Mouse (Mus musculus) liver, embryonic 11.5 days (tissue): ENCODE data around the gene Fam228b. TPM values are rescaled to one million over a fixed set of nuclear protein-coding genes. Genes with fewer than 3 reads are reported as not detected.
"Not testable (repeated sequence)": the region's sequence is repeated elsewhere in the genome, so short reads cannot be mapped to it uniquely, and the experiment has no call there.

Experiments
- ATAC-seq: fragments of 200-750 bp; cut with Nextera tagmentation; replicated peaks from 2 replicates; pipeline ENCODE4 v1.8.0; 2017; ENCODE audit warnings: moderate number of reproducible peaks, mild to moderate bottlenecking, moderate TSS enrichment, moderate library complexity; ENCODE audit not compliant: low FRiP score
- DNase-seq: peaks from one replicate; pipeline ENCODE4 v3.0.0-alpha.2; 2017; ENCODE audit warnings: low spot score
- H3K27ac ChIP-seq: fragments of 300-500 bp; sonication (generic); 2 replicates; pipeline ENCODE4 v1.5.1; 2014; ENCODE audit warnings: mild to moderate bottlenecking, low read depth, low read length, control low read depth
- H3K27me3 ChIP-seq: fragments of 300-500 bp; sonication (generic); replicated peaks from 2 replicates; pipeline ENCODE4 v1.6.1; 2014; ENCODE audit warnings: low read length, mixed read lengths; ENCODE audit not compliant: control insufficient read depth, insufficient read depth
- H3K36me3 ChIP-seq: fragments of 300-500 bp; sonication (generic); 2 replicates; pipeline ENCODE4 v1.6.1; 2014; ENCODE audit warnings: mild to moderate bottlenecking, low read length, moderate library complexity, mixed read lengths; ENCODE audit not compliant: control insufficient read depth, insufficient read depth
- H3K4me1 ChIP-seq: fragments of 300-500 bp; sonication (generic); replicated peaks from 2 replicates; pipeline ENCODE4 v1.6.1; 2014; ENCODE audit warnings: low read length, mixed read lengths; ENCODE audit not compliant: control insufficient read depth, insufficient read depth
- H3K4me2 ChIP-seq: fragments of 300-500 bp; sonication (generic); 2 replicates; pipeline ENCODE4 v1.6.1; 2014; ENCODE audit warnings: mild to moderate bottlenecking, control low read depth, moderate library complexity
- H3K4me3 ChIP-seq: fragments of 300-500 bp; sonication (generic); 2 replicates; pipeline ENCODE4 v1.5.1; 2014; ENCODE audit warnings: low read depth, low read length, control low read depth
- H3K9ac ChIP-seq: fragments of 300-500 bp; sonication (generic); 2 replicates; pipeline ENCODE4 v1.6.1; 2014; ENCODE audit warnings: low read depth, low read length, control low read depth
- H3K9me3 ChIP-seq: fragments of 300-500 bp; sonication (generic); 2 replicates; pipeline ENCODE4 v1.6.1; 2016; ENCODE audit warnings: low read length, inconsistent platforms, mixed read lengths; ENCODE audit not compliant: control insufficient read depth
- WGBS: fragments of 180-500 bp; shearing (Covaris S2); extraction: QIAGEN DNeasy Blood & Tissue Kit; methylation state at CpG from one replicate; pipeline ENCODE4 v1.1.7; 2014; 5-methylcytosine and 5-hydroxymethylcytosine counted together
- polyA plus RNA-seq: library from polyadenylated mRNA; unstranded; fragments of >200 nt; fragmentation: Nextera tagmentation; extraction: Ambion mirVana; gene quantifications from 2 replicates; pipeline ENCODE4 v1.2.1, GENCODE M21; 2014

The Fam228b gene
- polyA plus RNA-seq, 1 experiment from 2014 or later = 2.2 TPM

- H3K9ac ChIP-seq = peak overlapping the region; percentile 66
- WGBS = 21% methylated on average over 13 of the region's 13 CpGs
- peak overlapping the region; percentile 67 for H3K4me2 ChIP-seq
- H3K27me3 ChIP-seq = no peaks in the 10 kb centered on the region
- no peaks in the 10 kb centered on the region for H3K36me3 ChIP-seq
- H3K4me1 ChIP-seq = no peaks in the 10 kb centered on the region
- peak overlapping the region; percentile 2; the same call in 1 of the 2 replicates for H3K27ac ChIP-seq
- peak overlapping the region; percentile 51 for H3K4me3 ChIP-seq
- DNase-seq (no peak), ATAC-seq (peak; percentile 33; the same call in 1 of the 2 replicates)
- no peaks in the 10 kb centered on the region for H3K9me3 ChIP-seq
Observed at GRCm38 (mm10) chr12:4769333-4769723, 261 bp upstream of the Fam228b start.

DNA sequence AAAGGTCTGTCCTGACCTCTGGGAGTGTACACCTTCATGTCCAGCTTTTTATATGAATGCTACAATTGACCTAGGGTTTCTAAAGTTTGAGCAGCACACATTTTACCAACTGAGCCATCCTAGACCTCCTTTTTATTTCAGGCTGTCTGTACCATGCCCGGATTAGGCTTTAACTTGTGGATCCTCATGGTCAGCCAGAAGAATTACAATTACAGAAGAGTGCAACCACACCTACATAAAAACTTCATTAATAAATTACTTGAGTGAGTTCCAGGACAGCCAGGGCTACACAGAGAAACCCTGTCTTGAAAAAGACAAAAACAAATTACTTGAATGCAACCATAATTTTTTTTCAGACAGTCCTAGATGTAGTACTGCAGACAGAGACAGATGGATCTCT lies 12.0 kb downstream of the Fam228b start:
- Histone ChIP-seq H3K9me3 (no peaks in the 10 kb centered on the region), H3K36me3 (no peaks in the 10 kb centered on the region), H3K27ac (no peak overlapping the region), H3K4me1 (no peaks in the 10 kb centered on the region), H3K4me3 (no peak overlapping the region), H3K4me2 (no peak overlapping the region), H3K27me3 (no peaks in the 10 kb centered on the region), H3K9ac (no peak overlapping the region)
- WGBS = 83% methylated on average over 1 of the region's 1 CpGs
- ATAC-seq = no peak
- DNase-seq = no peak

- not testable (repeated sequence) for H3K36me3 ChIP-seq, H3K4me2 ChIP-seq, H3K9me3 ChIP-seq, H3K9ac ChIP-seq, H3K27me3 ChIP-seq, DNase-seq, H3K4me1 ChIP-seq, H3K4me3 ChIP-seq, ATAC-seq, H3K27ac ChIP-seq
- 92% methylated on average over 4 of the region's 4 CpGs for WGBS
Observed at GRCm38 (mm10) chr12:4754451-4754850, 14.6 kb downstream of the Fam228b start.

- Histone ChIP-seq H3K36me3 (no peaks in the 10 kb centered on the region), H3K27me3 (no peaks in the 10 kb centered on the region), H3K9ac (no peak overlapping the region), H3K4me3 (no peak overlapping the region), H3K4me2 (no peak overlapping the region), H3K4me1 (no peaks in the 10 kb centered on the region), H3K9me3 (no peaks in the 10 kb centered on the region), H3K27ac (no peak overlapping the region)
- DNase-seq (no peak), ATAC-seq (no peak)
- 87% methylated on average over 10 of the region's 10 CpGs for WGBS
Observed at GRCm38 (mm10) chr12:4744486-4744885, 24.6 kb downstream of the Fam228b start.

GRCm38 (mm10) chr12:4742183-4742582 lies 26.9 kb downstream of the Fam228b start:
- Histone ChIP-seq H3K9ac (no peak overlapping the region), H3K9me3 (no peaks in the 10 kb centered on the region), H3K27me3 (no peaks in the 10 kb centered on the region), H3K4me2 (no peak overlapping the region), H3K4me3 (no peak overlapping the region), H3K4me1 (no peaks in the 10 kb centered on the region), H3K27ac (no peak overlapping the region), H3K36me3 (no peaks in the 10 kb centered on the region)
- no peak for ATAC-seq
- 77% methylated on average over 3 of the region's 3 CpGs for WGBS
- DNase-seq = no peak

DNA sequence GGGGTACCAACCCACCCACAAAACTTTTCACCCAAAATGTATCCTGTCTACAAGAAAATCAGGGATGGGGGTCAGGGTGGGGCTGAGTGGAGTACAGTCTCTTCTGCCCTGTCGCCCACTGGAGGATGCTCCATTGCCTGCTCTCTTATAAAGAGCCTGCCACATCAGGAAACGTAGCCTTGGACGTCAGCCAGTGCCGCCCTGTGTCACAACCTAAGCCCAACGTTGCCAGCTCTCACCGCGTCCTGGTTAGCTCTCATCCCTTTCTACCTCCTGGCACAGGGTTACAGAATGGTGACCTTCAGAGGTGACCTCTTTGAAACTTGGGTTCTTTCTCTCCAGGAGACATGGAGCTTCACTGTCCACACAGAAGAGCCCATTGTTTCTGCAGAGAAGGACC lies 28.2 kb downstream of the Fam228b start:
- Histone ChIP-seq H3K27ac (no peak overlapping the region), H3K4me2 (no peak overlapping the region), H3K4me1 (no peaks in the 10 kb centered on the region), H3K36me3 (no peaks in the 10 kb centered on the region), H3K9ac (no peak overlapping the region), H3K27me3 (no peaks in the 10 kb centered on the region), H3K4me3 (no peak overlapping the region), H3K9me3 (no peaks in the 10 kb centered on the region)
- DNase-seq = no peak
- 81% methylated on average over 7 of the region's 7 CpGs for WGBS
- ATAC-seq = no peak

DNA sequence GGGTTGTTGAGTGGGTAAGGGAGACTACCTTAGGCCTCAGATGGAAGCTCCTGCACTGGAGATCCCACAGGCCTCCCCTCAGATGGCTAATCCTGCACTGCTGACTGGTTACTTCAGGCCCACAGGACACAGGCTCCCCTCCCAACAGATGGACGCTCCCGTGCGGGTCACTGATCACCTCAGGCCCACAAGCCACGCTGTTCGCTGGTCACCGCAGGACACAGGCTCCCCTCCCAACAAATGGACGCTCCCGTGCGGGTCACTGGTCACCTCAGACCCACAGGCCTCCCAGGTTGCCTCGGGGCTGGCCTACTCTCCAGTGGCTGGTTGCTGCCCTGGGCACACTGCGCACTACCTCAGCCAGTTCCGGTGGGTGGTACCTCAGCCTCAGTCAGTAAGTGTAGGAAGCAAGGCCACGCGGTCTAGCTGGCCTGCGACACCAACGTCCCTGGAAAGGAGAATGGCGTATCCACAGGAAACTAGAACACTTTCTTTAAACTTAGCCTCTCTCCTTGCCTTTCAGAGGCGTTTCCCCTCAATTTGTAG lies 31.0 kb downstream of the Fam228b start, which contains the start of gene Fam228a:
Gene Fam228a, minus strand, starts transcription at position 400 of the 546 bp plus-strand sequence.
- 90% methylated on average over 18 of the region's 18 CpGs for WGBS
- no peaks in the 10 kb centered on the region for H3K27me3 ChIP-seq
- no peak within 1 kb of the TSS for H3K4me3 ChIP-seq
- no peaks in the 10 kb centered on the region for H3K4me1 ChIP-seq
- ATAC-seq (no peak), DNase-seq (no peak)
- no peaks in the 10 kb centered on the region for H3K36me3 ChIP-seq
- H3K4me2 ChIP-seq = no peak within 1 kb of the TSS
- H3K9me3 ChIP-seq = no peaks in the 10 kb centered on the region
- no peak within 1 kb of the TSS for H3K9ac ChIP-seq
- H3K27ac ChIP-seq = no peak within 1 kb of the TSS

- no peak overlapping the region for H3K27ac ChIP-seq
- WGBS = 71% methylated on average over 4 of the region's 4 CpGs
- no peaks in the 10 kb centered on the region for H3K36me3 ChIP-seq
- no peaks in the 10 kb centered on the region for H3K4me1 ChIP-seq
- no peak overlapping the region for H3K9ac ChIP-seq
- H3K4me3 ChIP-seq = no peak overlapping the region
- H3K4me2 ChIP-seq = no peak overlapping the region
- no peaks in the 10 kb centered on the region for H3K9me3 ChIP-seq
- DNase-seq = no peak
- ATAC-seq = no peak
- H3K27me3 ChIP-seq = no peaks in the 10 kb centered on the region
Observed at GRCm38 (mm10) chr12:4732332-4732731, 36.7 kb downstream of the Fam228b start.

GRCm38 (mm10) chr12:4731629-4732028 lies 37.4 kb downstream of the Fam228b start:
- Histone ChIP-seq H3K27ac (no peak overlapping the region), H3K4me2 (no peak overlapping the region), H3K4me1 (no peaks in the 10 kb centered on the region), H3K27me3 (no peaks in the 10 kb centered on the region), H3K4me3 (no peak overlapping the region), H3K9ac (no peak overlapping the region), H3K36me3 (no peaks in the 10 kb centered on the region), H3K9me3 (no peaks in the 10 kb centered on the region)
- 72% methylated on average over 4 of the region's 4 CpGs for WGBS
- ATAC-seq (no peak), DNase-seq (no peak)
